Mouse (Mus musculus) liver, adult 2 months (tissue): ENCODE measurements at regions not wholly inside any gene's neighbourhood (a gene's known extent, or its start where the extent isn't known, plus 50 kb on each side); places are given as distances from the start of the nearest gene placed in this dataset.

ENCODE experiments used
- CTCF ChIP-seq: fragments of 200-500 bp; IDR thresholded peaks from 2 replicates; pipeline ENCODE4 v1.5.1; 2011; ENCODE audit warnings: low read depth, low read length, control low read depth
- POLR2A ChIP-seq: fragments of 200-500 bp; IDR thresholded peaks from 2 replicates; pipeline ENCODE4 v1.6.1; 2011; ENCODE audit warnings: low read length, control low read depth; ENCODE audit not compliant: insufficient read depth; ENCODE audit errors: extremely low read depth

GRCm38 (mm10) chr7:73608070-73608803 lies 66.6 kb upstream of the Chd2 start:
- no peak for TF ChIP-seq POLR2A
- no peak for TF ChIP-seq CTCF
